Mouse (Mus musculus) fibroblast of lung, adult 2 months (primary cell): ENCODE data around the gene Tenm3.

Source experiments
- DNase-seq: peaks from one replicate; pipeline ENCODE4 v3.0.0-alpha.2; 2011; ENCODE audit warnings: low read depth

Gene Tenm3

GRCm38 (mm10) chr8:48740951-48741350, 102.8 kb downstream of the Tenm3 start:
- DNase-seq = no peak

GRCm38 (mm10) chr8:48740147-48740881, 103.4 kb downstream of the Tenm3 start:
- no peak for DNase-seq

- DNase-seq = no peak
These were observed 110.0 kb downstream of the Tenm3 start for GRCm38 (mm10) chr8:48733731-48734130.

- DNase-seq = no peak
These were observed 110.7 kb downstream of the Tenm3 start for GRCm38 (mm10) chr8:48733057-48733456.

- no peak for DNase-seq
These were observed 113.0 kb downstream of the Tenm3 start for GRCm38 (mm10) chr8:48730701-48731100.

- no peak for DNase-seq
These were observed 114.7 kb downstream of the Tenm3 start for GRCm38 (mm10) chr8:48728833-48729690.

GRCm38 (mm10) chr8:48728006-48728405, 115.7 kb downstream of the Tenm3 start:
- no peak for DNase-seq

GRCm38 (mm10) chr8:48722744-48723143, 121.0 kb downstream of the Tenm3 start:
- DNase-seq = no peak

GRCm38 (mm10) chr8:48722318-48722717, 121.4 kb downstream of the Tenm3 start:
- no peak for DNase-seq

- DNase-seq = no peak
These were observed 122.4 kb downstream of the Tenm3 start for GRCm38 (mm10) chr8:48721376-48721775.

GRCm38 (mm10) chr8:48715616-48716015, 128.1 kb downstream of the Tenm3 start:
- DNase-seq = no peak

GRCm38 (mm10) chr8:48706666-48707065, 137.1 kb downstream of the Tenm3 start:
- no peak for DNase-seq

GRCm38 (mm10) chr8:48704885-48705515, 138.8 kb downstream of the Tenm3 start:
- no peak for DNase-seq

GRCm38 (mm10) chr8:48704485-48704884, 139.3 kb downstream of the Tenm3 start:
- DNase-seq = peak; percentile 35

- DNase-seq = peak; percentile 8
These were observed 152.9 kb downstream of the Tenm3 start for GRCm38 (mm10) chr8:48690665-48691395.

GRCm38 (mm10) chr8:48688706-48689105, 155.0 kb downstream of the Tenm3 start:
- no peak for DNase-seq

- no peak for DNase-seq
These were observed 155.6 kb downstream of the Tenm3 start for GRCm38 (mm10) chr8:48688188-48688587.

- no peak for DNase-seq
These were observed 170.3 kb downstream of the Tenm3 start for GRCm38 (mm10) chr8:48673476-48673875.

GRCm38 (mm10) chr8:48672471-48672870, 171.3 kb downstream of the Tenm3 start:
- no peak for DNase-seq

GRCm38 (mm10) chr8:48671318-48671717, 172.4 kb downstream of the Tenm3 start:
- no peak for DNase-seq

GRCm38 (mm10) chr8:48670895-48671294, 172.9 kb downstream of the Tenm3 start:
- DNase-seq = no peak

GRCm38 (mm10) chr8:48670387-48670786, 173.4 kb downstream of the Tenm3 start:
- no peak for DNase-seq
